Mouse (Mus musculus) layer of hippocampus, adult 8-10 months (tissue): ENCODE data around the gene Pax5. TPM values are rescaled to one million over a fixed set of nuclear protein-coding genes. Genes with fewer than 3 reads are reported as not detected.
"Not testable (repeated sequence)": the region's sequence is repeated elsewhere in the genome, so short reads cannot be mapped to it uniquely, and the experiment has no call there.

ENCODE experiments used
- DNase-seq, 2 experiments: peaks; one replicate each; pipeline ENCODE4 v3.0.0; 2022; ENCODE audit warnings: low spot score in 2 of 2
- total RNA-seq, 4 experiments: library from RNA; stranded (reverse); gene quantifications; 2 replicates each; pipeline ENCODE4 v1.2.4; 2022

The Pax5 gene
- under 1 TPM; 0.10 to 0.62 (median 0.25) TPM for total RNA-seq

- no peak for DNase-seq
Observed at GRCm38 (mm10) chr4:44709740-44710700, at the start of gene Pax5. TSS of gene Pax5 (minus strand) at chr4:44710487.

DNA sequence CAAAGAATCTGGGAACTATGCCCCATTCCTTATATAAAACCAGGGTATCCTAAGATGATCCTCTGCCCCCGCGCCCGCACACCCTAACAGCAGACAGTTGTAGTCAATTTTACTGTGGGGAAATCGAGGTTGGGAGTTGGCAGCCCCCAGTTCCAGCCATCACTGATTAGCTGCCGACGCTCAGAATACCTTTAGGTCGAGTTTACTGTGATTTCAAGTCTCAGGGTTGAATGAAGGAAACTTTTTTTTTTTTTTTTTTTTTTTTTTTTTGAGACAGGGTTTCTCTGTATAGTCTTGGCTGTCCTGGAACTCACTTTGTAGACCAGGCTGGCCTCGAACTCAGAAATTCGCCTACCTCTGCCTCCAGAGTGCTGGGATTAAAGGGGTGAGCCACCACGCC lies 46.8 kb upstream of the Pax5 start:
- not testable (repeated sequence) for DNase-seq

- peak; percentile 88 to 92 for DNase-seq
Observed at GRCm38 (mm10) chr4:44756134-44756951, 46.1 kb upstream of the Pax5 start.

GRCm38 (mm10) chr4:44755553-44756133 lies 45.4 kb upstream of the Pax5 start, which contains the start of gene Zcchc7:
TSS of gene Zcchc7 (plus strand) at chr4:44755877.
- DNase-seq: no peak

DNA sequence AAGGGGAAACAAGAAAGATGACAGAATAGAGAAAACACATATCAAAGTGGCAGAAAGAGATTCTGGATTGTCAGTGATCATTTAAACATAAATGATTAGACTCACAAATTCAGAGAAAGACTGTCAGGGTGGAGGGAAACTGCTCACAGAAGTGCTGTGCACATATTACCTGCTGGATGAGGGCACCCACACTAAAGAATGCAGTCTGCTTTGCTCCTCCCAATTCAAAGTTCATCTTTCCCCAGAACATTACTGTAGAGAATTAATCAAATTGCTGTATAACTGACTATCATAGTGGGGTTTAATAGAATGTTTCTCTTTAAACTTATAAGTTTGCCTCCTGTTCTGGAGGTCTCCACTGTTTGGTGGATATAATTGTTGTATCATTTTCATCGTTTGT lies 30.2 kb upstream of the Pax5 start:
- no peak for DNase-seq

GRCm38 (mm10) chr4:44721237-44721636 lies 10.9 kb upstream of the Pax5 start:
- DNase-seq: no peak

- no peak for DNase-seq
Observed at GRCm38 (mm10) chr4:44720046-44720445, 9.8 kb upstream of the Pax5 start.

DNA sequence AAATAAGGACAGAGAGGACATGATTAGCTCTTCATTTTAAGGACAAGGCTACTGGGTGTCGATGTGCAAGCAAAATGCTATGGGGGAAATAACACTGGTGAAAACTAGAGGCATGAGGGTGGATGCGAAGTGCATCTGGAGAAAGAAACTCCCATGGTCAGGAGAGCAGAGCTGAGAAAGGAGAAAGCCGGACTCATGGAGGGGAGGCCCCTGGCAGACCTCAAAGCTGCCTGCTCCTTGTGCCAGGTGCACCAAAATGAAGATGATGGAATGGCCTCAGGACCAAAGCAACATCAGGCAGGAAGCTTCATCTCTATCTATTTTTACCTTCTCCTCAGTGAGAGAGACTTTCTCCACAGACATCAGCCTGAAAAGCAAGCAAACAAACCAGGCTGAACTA lies 7.4 kb upstream of the Pax5 start:
- DNase-seq: no peak

- no peak for DNase-seq
Observed at GRCm38 (mm10) chr4:44716391-44716790, 6.1 kb upstream of the Pax5 start.

DNA sequence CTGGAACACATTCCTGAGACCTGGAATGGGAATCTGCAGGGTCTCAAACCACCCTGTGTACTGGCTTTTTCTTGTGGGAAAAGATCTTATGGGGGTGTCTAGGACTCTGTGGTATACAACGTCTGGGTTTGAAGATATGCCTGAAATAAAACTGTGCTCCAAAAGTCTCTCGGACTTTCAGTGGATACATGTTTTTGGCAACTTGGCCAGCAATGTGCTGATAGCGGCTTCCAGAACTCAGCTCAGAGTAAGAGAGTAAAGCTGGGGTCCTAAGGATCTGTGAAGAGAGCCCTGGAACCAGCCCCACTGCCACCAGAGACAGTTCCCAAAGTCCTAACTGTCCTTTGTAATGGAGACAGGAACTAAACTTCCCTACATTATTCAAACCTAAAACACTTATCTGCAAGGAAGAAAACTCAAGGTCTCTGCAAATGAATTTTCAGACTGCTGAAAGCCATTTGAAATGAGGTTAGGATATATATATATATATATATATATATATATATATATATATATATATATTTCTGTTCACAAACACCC lies 5.4 kb upstream of the Pax5 start:
- no peak for DNase-seq

GRCm38 (mm10) chr4:44714111-44714621 lies 3.9 kb upstream of the Pax5 start:
- no peak for DNase-seq

- no peak for DNase-seq
Observed at GRCm38 (mm10) chr4:44713554-44714051, 3.3 kb upstream of the Pax5 start.

- no peak for DNase-seq
Observed at GRCm38 (mm10) chr4:44712786-44713553, 2.7 kb upstream of the Pax5 start.

- DNase-seq: no peak
Observed at GRCm38 (mm10) chr4:44712051-44712700, 1.9 kb upstream of the Pax5 start.

- no peak for DNase-seq
Observed at GRCm38 (mm10) chr4:44711136-44711900, 1.0 kb upstream of the Pax5 start.

- no peak for DNase-seq
Observed at GRCm38 (mm10) chr4:44710701-44711097, 412 bp upstream of the Pax5 start.

GRCm38 (mm10) chr4:44709091-44709695 lies 1.1 kb downstream of the Pax5 start:
- DNase-seq: no peak

- no peak for DNase-seq
Observed at GRCm38 (mm10) chr4:44708311-44708710, 2.0 kb downstream of the Pax5 start.

GRCm38 (mm10) chr4:44706865-44707264 lies 3.4 kb downstream of the Pax5 start:
- no peak for DNase-seq
